Mouse (Mus musculus) inflammation-experienced regulatory T-cells, adult 6 months (primary cell): ENCODE results near the gene Prkce. TPM values are rescaled to one million over a fixed set of nuclear protein-coding genes. Genes with fewer than 3 reads are reported as not detected.

ENCODE experiments used
- ATAC-seq: one replicate; pipeline ENCODE4 v1.8.0; 2017
- polyA plus RNA-seq, 3 experiments: library from polyadenylated mRNA; unstranded; fragments of 100-300 nt; shearing (Covaris generic); gene quantifications; one replicate each; pipeline ENCODE4 v1.2.1; 2017

The Prkce gene
- polyA plus RNA-seq, 3 experiments from 2014 or later = 2.8 to 6.4 (median 5.2) TPM

GRCm38 (mm10) chr17:86588704-86589449 lies 421.3 kb downstream of the Prkce start:
- ATAC-seq = no peak

- ATAC-seq = no peak
Observed at GRCm38 (mm10) chr17:86589681-86590080, 422.1 kb downstream of the Prkce start.

- ATAC-seq = no peak
Observed at GRCm38 (mm10) chr17:86591241-86591640, 423.7 kb downstream of the Prkce start.

- no peak for ATAC-seq
Observed at GRCm38 (mm10) chr17:86592991-86593586, 425.5 kb downstream of the Prkce start.

- no peak for ATAC-seq
Observed at GRCm38 (mm10) chr17:86595526-86595925, 427.9 kb downstream of the Prkce start.

GRCm38 (mm10) chr17:86601116-86601515 lies 433.5 kb downstream of the Prkce start:
- no peak for ATAC-seq

- no peak for ATAC-seq
Observed at GRCm38 (mm10) chr17:86601901-86602300, 434.3 kb downstream of the Prkce start.

- no peak for ATAC-seq
Observed at GRCm38 (mm10) chr17:86603848-86604444, 436.4 kb downstream of the Prkce start.

GRCm38 (mm10) chr17:86607981-86608380 lies 440.4 kb downstream of the Prkce start:
- no peak for ATAC-seq

GRCm38 (mm10) chr17:86610271-86610969 lies 442.8 kb downstream of the Prkce start:
- no peak for ATAC-seq

- no peak for ATAC-seq
Observed at GRCm38 (mm10) chr17:86611772-86612171, 444.2 kb downstream of the Prkce start.

- no peak for ATAC-seq
Observed at GRCm38 (mm10) chr17:86615592-86616291, 448.2 kb downstream of the Prkce start.

GRCm38 (mm10) chr17:86617570-86618237 lies 450.1 kb downstream of the Prkce start:
- ATAC-seq = no peak

GRCm38 (mm10) chr17:86618431-86618861 lies 450.9 kb downstream of the Prkce start:
- ATAC-seq = no peak

- ATAC-seq = no peak
Observed at GRCm38 (mm10) chr17:86622862-86623261, 455.3 kb downstream of the Prkce start.

GRCm38 (mm10) chr17:86626523-86626922 lies 458.9 kb downstream of the Prkce start:
- ATAC-seq = no peak

GRCm38 (mm10) chr17:86633131-86633530 lies 465.5 kb downstream of the Prkce start:
- ATAC-seq = no peak

- ATAC-seq = no peak
Observed at GRCm38 (mm10) chr17:86637311-86637710, 469.7 kb downstream of the Prkce start.

GRCm38 (mm10) chr17:86639279-86639678 lies 471.7 kb downstream of the Prkce start:
- ATAC-seq = no peak

- no peak for ATAC-seq
Observed at GRCm38 (mm10) chr17:86647226-86647625, 479.6 kb downstream of the Prkce start.

- ATAC-seq = no peak
Observed at GRCm38 (mm10) chr17:86648856-86649435, 481.4 kb downstream of the Prkce start.

- no peak for ATAC-seq
Observed at GRCm38 (mm10) chr17:86650241-86650640, 482.7 kb downstream of the Prkce start.
